25 mouse cellular contexts compared by ENCODE assay signal in genomic region chr2:80717979-80718378, GRCm38 (mm10).
DNase-seq lines count a peak whose midpoint lies in the region; ATAC-seq lines count a peak whose summit lies in the region.
"Had no signal": no experiment of that assay in that cellular context is flagged by ENCODE, and none has a peak within 500 bp of the region (broad histone marks: within the 10 kb centered on the region; RNA-seq: fewer than 3 reads in every experiment).

No protein-coding gene starts in this region.

- no peak overlapping the region for H3K4me2 ChIP-seq in heart, embryonic 12.5 days
- no peak overlapping the region for H3K4me2 ChIP-seq in midbrain, embryonic 11.5 days
- H3K4me2 ChIP-seq in hindbrain, embryonic 12.5 days (replicated peaks), result no peak overlapping the region
- H3K4me2 ChIP-seq: hindbrain, embryonic 14.5 days; kidney, embryonic 15.5 days; lung, embryonic 15.5 days; midbrain, embryonic 12.5 days had no signal

- DNase-seq in embryo, embryonic 11 days, result peak; percentile 15
- no peak for DNase-seq in embryo, embryonic 9.5 days (ENCODE audit: extremely low spot score)
- DNase-seq in heart, postnatal 10 days, result peak; percentile 49 to 51
- peak; percentile 64 for DNase-seq in adipocyte (ENCODE audit: low spot score)
- DNase-seq in midbrain, embryonic 11.5 days (ENCODE audit: low spot score, missing footprints), result no peak
- DNase-seq in spleen, postnatal 14 days (ENCODE audit: low spot score in 2 of 2), result no peak
- DNase-seq: adrenal gland, postnatal 36 days; cerebellum, adult 11-12 months; cerebellum, postnatal 14 days; gastrocnemius, postnatal 14 days; layer of hippocampus, postnatal 36 days; right cerebral cortex, postnatal 4 days; thymus, postnatal 14 days had no signal

- no peak for ATAC-seq in heart, embryonic 12.5 days (ENCODE audit: insufficient number of reproducible peaks, low FRiP score)
- no peak for ATAC-seq in midbrain, embryonic 11.5 days (ENCODE audit: low FRiP score)
- ATAC-seq in hindbrain, embryonic 12.5 days (ENCODE audit: low FRiP score), result no peak
- ATAC-seq: forebrain, embryonic 14.5 days; intestine, postnatal 0 days had no signal

- H3K36me3 ChIP-seq in heart, embryonic 12.5 days, result no peaks in the 10 kb centered on the region
- no peaks in the 10 kb centered on the region for H3K36me3 ChIP-seq in midbrain, embryonic 11.5 days (ENCODE audit: control insufficient read depth, insufficient read depth, low read length)
- H3K36me3 ChIP-seq in hindbrain, embryonic 12.5 days, result no peaks in the 10 kb centered on the region
- H3K36me3 ChIP-seq: kidney, embryonic 15.5 days; lung, embryonic 15.5 days; midbrain, embryonic 12.5 days had no signal

- no peaks in the 10 kb centered on the region for H3K4me1 ChIP-seq in heart, embryonic 12.5 days (replicated peaks)
- no peaks in the 10 kb centered on the region for H3K4me1 ChIP-seq in midbrain, embryonic 11.5 days (ENCODE audit: control insufficient read depth, insufficient read depth, low read length)
- H3K4me1 ChIP-seq in hindbrain, embryonic 12.5 days, result no peaks in the 10 kb centered on the region
- H3K4me1 ChIP-seq: kidney, embryonic 15.5 days; lung, embryonic 15.5 days; midbrain, embryonic 12.5 days had no signal

- H3K4me3 ChIP-seq in heart, embryonic 12.5 days, result no peak overlapping the region
- H3K4me3 ChIP-seq in midbrain, embryonic 11.5 days (ENCODE audit: low read depth, low read length), result no peak overlapping the region
- no peak overlapping the region for H3K4me3 ChIP-seq in hindbrain, embryonic 12.5 days
- H3K4me3 ChIP-seq: erythroblast, embryonic 14.5 days; kidney, embryonic 15.5 days; lung, embryonic 15.5 days; midbrain, embryonic 12.5 days had no signal

- no peak overlapping the region for H3K27ac ChIP-seq in heart, embryonic 12.5 days (ENCODE audit: poor library complexity, severe bottlenecking)
- H3K27ac ChIP-seq in midbrain, embryonic 11.5 days (ENCODE audit: low read depth, low read length), result no peak overlapping the region
- H3K27ac ChIP-seq in hindbrain, embryonic 12.5 days, result no peak overlapping the region
- H3K27ac ChIP-seq: hindbrain, embryonic 14.5 days; kidney, embryonic 15.5 days; liver, embryonic 14.5 days; lung, embryonic 15.5 days; macrophage; midbrain, embryonic 12.5 days; stomach, postnatal 0 days had no signal

- H3K9ac ChIP-seq in heart, embryonic 12.5 days, result no peak overlapping the region
- no peak overlapping the region for H3K9ac ChIP-seq in midbrain, embryonic 11.5 days (ENCODE audit: low read length)
- H3K9ac ChIP-seq in hindbrain, embryonic 12.5 days, result no peak overlapping the region
- H3K9ac ChIP-seq: hindbrain, embryonic 14.5 days; kidney, embryonic 15.5 days; liver, embryonic 14.5 days; lung, embryonic 15.5 days; midbrain, embryonic 12.5 days had no signal

- H3K9me3 ChIP-seq in heart, embryonic 12.5 days (replicated peaks), result no peaks in the 10 kb centered on the region; the same call in 1 of the 2 replicates
- H3K9me3 ChIP-seq in midbrain, embryonic 11.5 days (ENCODE audit: control insufficient read depth, low read length), result no peaks in the 10 kb centered on the region
- H3K9me3 ChIP-seq in hindbrain, embryonic 12.5 days (replicated peaks), result no peaks in the 10 kb centered on the region
- H3K9me3 ChIP-seq: kidney, embryonic 15.5 days; lung, embryonic 15.5 days; midbrain, embryonic 12.5 days had no signal

- 42% methylated on average over 2 of the region's 2 CpGs for WGBS in heart, embryonic 12.5 days
- WGBS in midbrain, embryonic 11.5 days, result 74% methylated on average over 2 of the region's 2 CpGs
- 71% methylated on average over 2 of the region's 2 CpGs for WGBS in hindbrain, embryonic 12.5 days

- H3K27me3 ChIP-seq in heart, embryonic 12.5 days (replicated peaks), result no peaks in the 10 kb centered on the region
- H3K27me3 ChIP-seq in midbrain, embryonic 11.5 days (ENCODE audit: control insufficient read depth, insufficient read depth, low read length), result no peaks in the 10 kb centered on the region
- H3K27me3 ChIP-seq in hindbrain, embryonic 12.5 days, result no peaks in the 10 kb centered on the region
- H3K27me3 ChIP-seq: kidney, embryonic 15.5 days; lung, embryonic 15.5 days; midbrain, embryonic 12.5 days had no signal

- intact Hi-C loops in heart, postnatal 10 days (cut with DNase I), result no loop called here

Comparison
In these comparisons a context has a peak if more than half of its experiments do, and no peak if none do; other contexts are left out.
1. DNase-seq: peak in embryo, embryonic 11 days (single experiment), heart, postnatal 10 days (2 of 2) and adipocyte (single experiment); none in embryo, embryonic 9.5 days (single experiment), midbrain, embryonic 11.5 days (single experiment) and spleen, postnatal 14 days (0 of 2).